Mouse (Mus musculus): ENCODE data around the gene Lmbr1l. TPM values are rescaled to one million over a fixed set of nuclear protein-coding genes. Genes with fewer than 3 reads are reported as not detected.

Gene Lmbr1l
- polyA plus RNA-seq (2012; ENCODE audit: insufficient read depth, insufficient read length, low replicate concordance, missing spikeins), result not detected in 2 replicates

DNA sequence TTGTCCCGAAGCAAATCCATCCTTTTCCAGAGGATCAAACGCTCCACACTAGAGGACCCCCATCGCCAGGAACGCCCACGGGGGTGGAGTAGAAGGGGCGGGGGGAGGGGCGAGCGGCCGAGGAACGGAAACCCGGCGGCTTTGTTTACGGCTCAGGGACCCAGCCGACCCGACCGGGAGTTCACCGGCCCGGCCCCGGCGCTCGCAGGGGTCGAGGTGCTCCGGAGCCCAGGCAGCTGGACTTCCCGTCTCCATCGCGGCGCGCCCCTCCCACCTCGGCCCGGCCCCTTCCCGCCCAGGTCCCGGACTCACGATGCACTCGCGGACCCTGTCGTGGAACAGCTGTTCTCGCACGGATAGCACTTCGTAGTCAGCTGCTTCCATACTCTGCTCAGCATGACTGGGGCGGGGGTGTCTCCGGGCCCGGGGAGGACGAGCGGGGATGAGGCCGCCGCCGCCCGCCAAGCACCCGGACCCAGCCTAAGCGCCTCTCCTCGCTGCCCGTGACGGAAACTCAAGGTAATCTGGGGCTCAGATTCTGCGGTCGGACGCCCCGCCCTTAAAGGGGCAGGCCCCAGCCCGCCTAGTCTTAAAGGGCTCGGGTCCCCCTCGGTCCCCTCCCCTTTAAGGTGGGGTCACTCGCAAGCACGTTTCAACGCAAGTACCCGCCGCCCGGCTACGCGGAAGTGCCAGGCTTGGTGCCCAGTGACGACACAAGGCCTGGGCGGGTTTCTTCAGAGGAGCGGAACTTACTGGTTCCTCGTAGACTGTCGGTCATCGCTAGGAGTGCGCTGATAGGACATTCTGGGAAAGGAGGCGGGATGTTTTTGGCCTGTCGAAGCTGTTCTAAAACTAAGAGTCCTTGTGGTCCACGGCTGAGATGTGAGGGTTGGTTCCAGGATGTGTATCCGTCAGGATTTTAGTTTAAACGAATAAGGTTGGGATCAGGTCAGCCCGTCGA lies at the start of gene Lmbr1l:
Gene Lmbr1l (minus strand): TSS at position 694 of the 961 bp plus-strand sequence.
- peak within 1 kb of the TSS; percentile 69 for H3K27ac ChIP-seq (ENCODE audit: insufficient read depth, low read depth, low read length)
- under 1% methylated on average over 82 of the region's 82 CpGs for WGBS
- H3K4me3 ChIP-seq (ENCODE audit: insufficient read depth, low read depth, low read length), result peak within 1 kb of the TSS; percentile 89
- TF ChIP-seq CTCF (IDR thresholded peaks at IDR 0.05; ENCODE audit: insufficient read depth, low read depth, low read length) (no peak), POLR2A (IDR thresholded peaks at IDR 0.05; ENCODE audit: insufficient read depth, low read depth, low read length) (peak; percentile 1; the same call in 1 of the 2 replicates)
- H3K4me1 ChIP-seq (ENCODE audit: control insufficient read depth, insufficient read depth, low read length), result peaks cover 6% of the 10 kb centered on the region; the same call in 1 of the 2 replicates

DNA sequence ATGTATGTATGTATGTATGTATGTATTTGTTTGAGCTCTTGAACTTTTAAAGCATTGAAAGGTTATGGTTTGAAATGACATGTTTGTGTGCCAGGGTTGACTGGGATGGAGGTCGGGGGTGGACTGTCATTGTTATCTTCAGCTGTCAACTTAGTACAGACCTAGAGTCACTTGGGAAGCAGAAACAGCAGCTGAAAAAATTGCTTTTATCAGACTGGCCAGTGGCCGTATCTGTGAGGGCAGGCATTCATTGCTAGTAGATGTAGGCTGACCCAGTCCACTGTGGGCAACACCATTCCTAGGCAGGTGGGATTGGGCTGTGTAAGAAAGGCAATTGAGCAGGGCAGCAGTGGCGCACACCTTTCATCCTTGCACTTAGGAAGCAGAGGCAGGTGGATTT lies 41.5 kb upstream of the Lmbr1l start:
- Histone ChIP-seq H3K4me1 (ENCODE audit: control insufficient read depth, insufficient read depth, low read length) (peaks cover 3% of the 10 kb centered on the region), H3K4me3 (ENCODE audit: insufficient read depth, low read depth, low read length) (no peak overlapping the region), H3K27ac (ENCODE audit: insufficient read depth, low read depth, low read length) (no peak overlapping the region)
- no peak for TF ChIP-seq CTCF (IDR thresholded peaks at IDR 0.05; ENCODE audit: insufficient read depth, low read depth, low read length)
- no peak for TF ChIP-seq POLR2A (IDR thresholded peaks at IDR 0.05; ENCODE audit: insufficient read depth, low read depth, low read length)
- 92% methylated on average over 3 of the region's 3 CpGs for WGBS

DNA sequence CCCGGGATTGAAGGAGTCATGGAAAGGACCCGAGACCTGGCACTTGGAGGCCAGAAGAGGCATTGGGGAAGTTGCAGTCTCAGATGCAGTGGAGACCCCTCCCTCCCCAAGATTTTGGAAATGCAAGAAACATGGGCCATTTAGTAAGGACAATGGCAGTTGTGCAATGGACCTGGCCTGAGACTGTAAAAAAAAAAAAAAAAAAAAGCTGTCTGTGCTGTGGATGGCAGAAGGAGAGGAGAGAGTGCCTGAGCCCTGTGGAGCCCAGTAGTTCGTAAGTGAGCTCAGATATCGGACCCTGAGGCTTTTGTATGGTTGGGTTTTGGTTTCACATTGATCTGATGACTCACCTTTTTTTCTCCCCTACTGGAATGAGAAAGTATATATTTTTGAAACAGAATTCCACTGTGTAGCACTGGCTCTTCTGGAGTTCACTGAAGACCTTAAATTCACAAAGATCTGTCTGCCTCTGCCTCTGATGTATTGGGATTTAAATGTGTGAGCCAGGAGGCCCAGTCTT lies 40.9 kb upstream of the Lmbr1l start:
- WGBS, result 88% methylated on average over 4 of the region's 4 CpGs
- Histone ChIP-seq H3K4me3 (ENCODE audit: insufficient read depth, low read depth, low read length) (no peak overlapping the region), H3K4me1 (ENCODE audit: control insufficient read depth, insufficient read depth, low read length) (peaks cover 3% of the 10 kb centered on the region), H3K27ac (ENCODE audit: insufficient read depth, low read depth, low read length) (no peak overlapping the region)
- TF ChIP-seq POLR2A (IDR thresholded peaks at IDR 0.05; ENCODE audit: insufficient read depth, low read depth, low read length), result no peak
- no peak for TF ChIP-seq CTCF (IDR thresholded peaks at IDR 0.05; ENCODE audit: insufficient read depth, low read depth, low read length)

DNA sequence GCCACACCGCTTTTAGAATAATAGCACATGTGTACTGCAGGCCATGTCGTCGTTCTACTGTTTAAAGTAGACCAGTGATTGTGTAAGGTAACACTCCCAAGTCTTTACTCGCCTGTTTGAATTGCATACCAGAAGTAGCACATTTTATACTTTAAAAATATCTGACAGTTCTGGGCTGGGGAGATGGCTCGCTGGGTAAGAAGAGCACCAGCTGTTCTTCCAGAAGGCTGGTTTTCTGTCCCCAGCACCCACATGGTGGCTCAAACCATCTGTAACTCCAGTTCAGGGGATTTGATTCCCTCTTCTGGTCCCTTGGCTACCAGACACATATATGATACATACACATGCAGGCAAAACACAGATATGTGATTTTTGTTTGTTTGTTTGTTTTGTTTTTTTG lies 39.4 kb upstream of the Lmbr1l start:
- 60% methylated on average over 5 of the region's 5 CpGs for WGBS
- Histone ChIP-seq H3K27ac (ENCODE audit: insufficient read depth, low read depth, low read length) (no peak overlapping the region), H3K4me1 (ENCODE audit: control insufficient read depth, insufficient read depth, low read length) (peaks cover 3% of the 10 kb centered on the region), H3K4me3 (ENCODE audit: insufficient read depth, low read depth, low read length) (no peak overlapping the region)
- TF ChIP-seq POLR2A (IDR thresholded peaks at IDR 0.05; ENCODE audit: insufficient read depth, low read depth, low read length) (no peak), CTCF (IDR thresholded peaks at IDR 0.05; ENCODE audit: insufficient read depth, low read depth, low read length) (no peak)

DNA sequence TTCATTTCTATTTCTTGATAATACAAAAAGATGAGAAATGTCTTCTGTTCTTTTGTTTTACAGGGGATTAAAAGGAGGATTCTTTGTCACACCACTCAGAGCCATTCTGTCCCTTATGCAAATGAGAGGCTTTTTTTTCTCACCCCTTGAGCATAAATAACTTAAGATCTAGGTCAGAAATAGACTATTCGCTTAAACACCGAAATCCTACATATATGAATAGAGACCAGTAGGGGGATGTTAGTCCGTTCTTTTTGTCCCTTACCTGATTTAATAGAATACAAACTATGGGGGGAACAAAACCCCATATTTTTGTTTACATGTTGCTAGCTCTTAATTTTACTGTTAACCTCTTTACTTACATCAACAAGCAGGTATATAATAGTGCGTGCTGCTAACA lies 38.0 kb upstream of the Lmbr1l start:
- H3K27ac ChIP-seq (ENCODE audit: insufficient read depth, low read depth, low read length), result no peak overlapping the region
- TF ChIP-seq POLR2A (IDR thresholded peaks at IDR 0.05; ENCODE audit: insufficient read depth, low read depth, low read length), result no peak
- TF ChIP-seq CTCF (IDR thresholded peaks at IDR 0.05; ENCODE audit: insufficient read depth, low read depth, low read length), result no peak
- H3K4me3 ChIP-seq (ENCODE audit: insufficient read depth, low read depth, low read length), result no peak overlapping the region
- 41% methylated on average over 4 of the region's 4 CpGs for WGBS
- peaks cover 5% of the 10 kb centered on the region for H3K4me1 ChIP-seq (ENCODE audit: control insufficient read depth, insufficient read depth, low read length)

DNA sequence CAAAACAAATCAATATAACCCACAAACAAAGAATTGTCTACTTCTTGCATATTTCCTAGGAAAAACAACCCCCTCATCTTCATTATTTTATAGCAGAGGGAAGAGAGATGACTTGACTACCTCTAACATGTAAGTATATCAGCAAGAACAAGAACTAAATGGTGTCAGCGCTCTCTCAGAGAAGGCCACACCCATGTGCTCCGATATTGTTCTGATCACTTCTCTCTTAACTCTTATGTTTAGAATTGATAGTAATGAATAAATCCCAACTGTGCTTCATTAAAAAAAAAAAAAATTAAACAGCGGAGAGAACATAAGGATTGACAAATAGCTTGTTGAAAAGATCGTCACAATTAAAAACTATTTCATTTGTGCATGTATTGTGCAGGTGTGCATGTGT lies 37.3 kb upstream of the Lmbr1l start:
- WGBS, result 19% methylated on average over 4 of the region's 4 CpGs
- TF ChIP-seq POLR2A (IDR thresholded peaks at IDR 0.05; ENCODE audit: insufficient read depth, low read depth, low read length), result no peak
- no peak for TF ChIP-seq CTCF (IDR thresholded peaks at IDR 0.05; ENCODE audit: insufficient read depth, low read depth, low read length)
- peaks cover 6% of the 10 kb centered on the region for H3K4me1 ChIP-seq (ENCODE audit: control insufficient read depth, insufficient read depth, low read length)
- peak overlapping the region; percentile 99 for H3K27ac ChIP-seq (ENCODE audit: insufficient read depth, low read depth, low read length)
- H3K4me3 ChIP-seq (ENCODE audit: insufficient read depth, low read depth, low read length), result no peak overlapping the region

DNA sequence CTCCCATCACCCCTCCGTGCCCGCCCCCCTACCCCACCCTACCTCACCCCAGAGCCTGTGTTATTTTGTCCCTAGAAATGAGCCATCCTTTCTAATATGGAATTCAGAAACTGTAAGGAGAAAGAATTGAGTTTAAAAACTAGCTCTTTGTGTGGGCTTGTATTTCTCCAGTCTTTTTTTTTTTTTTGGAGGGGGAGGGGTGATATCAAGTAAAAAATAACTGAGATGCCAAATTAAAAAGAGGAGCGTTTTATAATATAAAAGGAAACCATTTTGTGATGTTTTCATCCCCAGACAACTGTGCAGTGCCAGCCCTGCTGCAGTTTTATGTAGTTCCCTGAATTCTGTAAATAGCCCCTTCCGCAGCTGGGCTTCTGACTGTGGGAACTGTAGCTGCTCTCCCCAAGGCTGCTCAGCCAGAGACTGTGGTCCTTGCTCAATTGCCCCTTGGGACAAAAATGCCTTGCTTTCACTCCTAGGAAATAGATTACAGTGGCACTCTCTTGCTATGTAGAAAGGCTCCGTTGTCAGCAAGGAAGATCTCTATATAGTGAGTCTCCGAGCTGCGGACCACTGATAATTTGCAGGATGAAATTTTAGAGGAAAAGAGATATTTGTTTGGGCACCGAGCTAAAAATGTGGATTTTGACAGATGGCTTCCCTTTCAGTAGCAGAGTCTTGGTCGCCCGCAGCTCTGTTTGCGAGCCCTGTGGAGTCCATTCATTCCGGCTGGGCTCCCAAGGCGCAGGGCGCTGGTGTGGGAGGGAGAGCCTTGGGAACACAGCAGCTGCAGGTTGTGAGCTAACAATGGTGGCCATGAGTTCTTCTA lies 36.6 kb upstream of the Lmbr1l start:
- no peak for TF ChIP-seq CTCF (IDR thresholded peaks at IDR 0.05; ENCODE audit: insufficient read depth, low read depth, low read length)
- no peak for TF ChIP-seq POLR2A (IDR thresholded peaks at IDR 0.05; ENCODE audit: insufficient read depth, low read depth, low read length)
- WGBS, result 7% methylated on average over 14 of the region's 14 CpGs
- H3K27ac ChIP-seq (ENCODE audit: insufficient read depth, low read depth, low read length), result peak overlapping the region; percentile 99
- peak overlapping the region; percentile 36 for H3K4me3 ChIP-seq (ENCODE audit: insufficient read depth, low read depth, low read length)
- H3K4me1 ChIP-seq (ENCODE audit: control insufficient read depth, insufficient read depth, low read length), result peaks cover 6% of the 10 kb centered on the region

DNA sequence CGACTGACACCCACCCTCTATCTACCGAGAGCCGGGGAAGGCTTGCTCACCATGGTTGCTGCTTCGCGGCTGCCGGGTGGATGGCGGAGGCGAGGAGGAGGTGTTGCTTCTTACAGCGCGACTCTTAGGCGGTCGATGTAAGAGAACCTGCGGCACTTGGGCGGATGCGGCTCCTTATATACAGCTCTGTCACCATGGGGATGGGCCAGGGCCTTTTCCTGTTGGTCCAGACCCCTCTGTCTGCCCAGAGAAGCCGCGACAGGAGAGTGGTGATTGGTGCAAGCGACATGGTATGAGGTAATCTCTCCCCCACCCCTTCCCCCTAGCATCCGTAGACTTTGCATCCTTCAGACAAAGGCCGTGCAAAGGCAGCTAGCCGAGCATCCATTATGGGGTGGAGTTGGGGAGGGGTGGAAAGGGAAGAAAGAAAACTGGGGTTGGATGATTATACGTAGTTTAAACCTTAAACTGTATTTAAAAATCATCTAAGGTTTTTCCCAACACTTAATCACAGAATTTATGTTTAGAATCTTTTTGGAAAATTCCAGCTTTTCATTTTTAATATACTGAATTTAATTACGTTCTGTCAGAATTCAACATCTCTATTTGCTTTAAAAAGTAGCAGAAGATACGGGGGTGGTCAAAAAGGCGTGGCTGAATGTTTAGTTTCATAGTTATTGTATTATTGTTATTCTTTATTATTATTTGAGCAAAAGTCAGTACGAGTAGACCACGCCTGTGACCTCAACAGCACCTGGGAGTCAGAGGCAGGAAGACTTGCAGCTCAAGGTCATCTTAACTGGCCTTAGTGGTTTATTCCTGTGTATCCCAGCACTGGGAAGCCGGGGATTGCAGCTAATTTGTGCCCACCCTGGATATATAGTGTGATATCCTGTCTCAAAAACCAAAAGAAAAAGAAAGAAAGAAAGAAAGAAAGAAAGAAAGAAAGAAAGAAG lies 35.6 kb upstream of the Lmbr1l start, which contains the start of the genes Gm49450 and Tuba1a:
Gene Gm49450 (minus strand): TSS at position 151 of the 956 bp plus-strand sequence.
Gene Tuba1a (minus strand): TSS at position 303 of the 956 bp plus-strand sequence.
- peak within 1 kb of the TSS; percentile 62 for H3K4me3 ChIP-seq (ENCODE audit: insufficient read depth, low read depth, low read length)
- 2% methylated on average over 28 of the region's 28 CpGs for WGBS
- H3K4me1 ChIP-seq (ENCODE audit: control insufficient read depth, insufficient read depth, low read length), result peaks cover 8% of the 10 kb centered on the region
- peak within 1 kb of the TSS; percentile 99 for H3K27ac ChIP-seq (ENCODE audit: insufficient read depth, low read depth, low read length)
- TF ChIP-seq CTCF (IDR thresholded peaks at IDR 0.05; ENCODE audit: insufficient read depth, low read depth, low read length), result no peak
- peak; percentile 100 for TF ChIP-seq POLR2A (IDR thresholded peaks at IDR 0.05; ENCODE audit: insufficient read depth, low read depth, low read length)
